Comparison of ENCODE assay signal across 15 mouse cellular contexts in the genomic region with DNA sequence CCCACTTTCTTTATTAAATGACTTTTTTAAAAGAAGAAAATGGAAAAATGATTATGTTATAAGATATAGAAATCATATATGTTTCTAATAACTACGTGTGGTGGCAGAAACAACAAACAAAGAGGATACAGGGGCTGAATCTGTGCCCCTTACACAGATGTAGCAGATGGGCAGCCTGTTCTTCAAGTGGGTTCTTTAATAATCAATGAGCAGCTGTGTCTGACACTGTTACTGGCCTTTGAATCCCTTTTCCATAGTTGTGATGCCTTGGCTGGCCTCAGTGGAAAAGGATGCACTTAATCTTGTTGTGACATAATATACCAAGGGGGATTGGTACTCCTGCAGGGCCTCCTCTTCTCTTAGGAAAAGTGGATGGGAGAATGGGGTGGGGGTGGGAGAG.
"Had no signal": no experiment of that assay in that cellular context is flagged by ENCODE, and none has a peak within 500 bp of the region (broad histone marks: within the 10 kb centered on the region; RNA-seq: fewer than 3 reads in every experiment).

No protein-coding gene starts in this region.

- H3K27ac ChIP-seq: neural tube, embryonic 13.5 days; neural tube, embryonic 15.5 days; stomach, embryonic 15.5 days; stomach, postnatal 0 days had no signal

- H3K36me3 ChIP-seq: neural tube, embryonic 13.5 days; neural tube, embryonic 15.5 days; stomach, embryonic 15.5 days had no signal

- DNase-seq: retina, postnatal 1 day; right cerebral cortex, adult 18-20 months; right cerebral cortex, postnatal 14 days; right cerebral cortex, postnatal 25 days; right cerebral cortex, postnatal 4 days; thymus, adult 18-20 months; thymus, adult 2 months; thymus, postnatal 14 days; thymus, postnatal 25 days; thymus, postnatal 36 days; thymus, postnatal 4 days had no signal

- H3K4me2 ChIP-seq: neural tube, embryonic 13.5 days; neural tube, embryonic 15.5 days; stomach, embryonic 15.5 days had no signal

- H3K4me3 ChIP-seq: neural tube, embryonic 13.5 days; neural tube, embryonic 15.5 days; stomach, embryonic 15.5 days had no signal

- H3K9me3 ChIP-seq: neural tube, embryonic 13.5 days; neural tube, embryonic 15.5 days; stomach, embryonic 15.5 days had no signal

- H3K27me3 ChIP-seq: neural tube, embryonic 13.5 days; neural tube, embryonic 15.5 days; stomach, embryonic 15.5 days had no signal

- H3K9ac ChIP-seq: neural tube, embryonic 13.5 days; neural tube, embryonic 15.5 days; stomach, embryonic 15.5 days had no signal

- H3K4me1 ChIP-seq: neural tube, embryonic 13.5 days; neural tube, embryonic 15.5 days; stomach, embryonic 15.5 days had no signal
